Mouse (Mus musculus) limb, embryonic 13.5 days (tissue): ENCODE measurements at regions not wholly inside any gene's neighbourhood (a gene's known extent, or its start where the extent isn't known, plus 50 kb on each side); places are given as distances from the start of the nearest gene placed in this dataset.

Experiments used
- ATAC-seq: fragments of 200-750 bp; cut with Nextera tagmentation; 2 replicates; pipeline ENCODE4 v1.8.0; 2017; ENCODE audit warnings: low read depth, moderate number of reproducible peaks, moderate TSS enrichment; ENCODE audit not compliant: low FRiP score
- H3K27ac ChIP-seq: fragments of 300-500 bp; sonication (generic); 2 replicates; pipeline ENCODE4 v1.5.1; 2015; ENCODE audit warnings: inconsistent platforms, mild to moderate bottlenecking, moderate library complexity
- H3K27me3 ChIP-seq: fragments of 300-500 bp; sonication (generic); 2 replicates; pipeline ENCODE4 v1.6.1; 2015; ENCODE audit warnings: mild to moderate bottlenecking, inconsistent platforms
- H3K36me3 ChIP-seq: fragments of 300-500 bp; sonication (generic); 2 replicates; pipeline ENCODE4 v1.6.1; 2015; ENCODE audit warnings: inconsistent platforms, mild to moderate bottlenecking, moderate library complexity
- H3K4me1 ChIP-seq: fragments of 300-500 bp; sonication (generic); 2 replicates; pipeline ENCODE4 v1.6.1; 2015; ENCODE audit warnings: inconsistent platforms
- H3K4me2 ChIP-seq: fragments of 300-500 bp; sonication (generic); replicated peaks from 2 replicates; pipeline ENCODE4 v1.6.1; 2015; ENCODE audit warnings: inconsistent platforms, mild to moderate bottlenecking, moderate library complexity
- H3K4me3 ChIP-seq: fragments of 300-500 bp; sonication (generic); 2 replicates; pipeline ENCODE4 v1.5.1; 2015; ENCODE audit warnings: moderate library complexity, mild to moderate bottlenecking, inconsistent platforms
- H3K9ac ChIP-seq: fragments of 300-500 bp; sonication (generic); 2 replicates; pipeline ENCODE4 v1.6.1; 2015; ENCODE audit warnings: mild to moderate bottlenecking, inconsistent platforms
- H3K9me3 ChIP-seq: fragments of 300-500 bp; sonication (generic); 2 replicates; pipeline ENCODE4 v1.6.1; 2016; ENCODE audit warnings: inconsistent platforms
- WGBS: fragments of 180-500 bp; shearing (Covaris S2); methylation state at CpG from one replicate; pipeline ENCODE4 v1.1.7; 2015; 5-methylcytosine and 5-hydroxymethylcytosine counted together

GRCm38 (mm10) chr13:79057424-79057823 is 857.9 kb upstream of the Nr2f1 start:
- H3K9me3 ChIP-seq = no peaks in the 10 kb centered on the region
- no peak for ATAC-seq
- H3K4me3 ChIP-seq = no peak overlapping the region
- H3K4me1 ChIP-seq = no peaks in the 10 kb centered on the region
- H3K9ac ChIP-seq = no peak overlapping the region
- no peaks in the 10 kb centered on the region for H3K36me3 ChIP-seq
- no peak overlapping the region for H3K27ac ChIP-seq
- no peak overlapping the region for H3K4me2 ChIP-seq
- no peaks in the 10 kb centered on the region for H3K27me3 ChIP-seq
- 85% methylated on average over 1 of the region's 1 CpGs for WGBS

- Histone ChIP-seq H3K36me3 (no peaks in the 10 kb centered on the region), H3K27me3 (no peaks in the 10 kb centered on the region), H3K4me3 (no peak overlapping the region), H3K27ac (no peak overlapping the region), H3K9me3 (no peaks in the 10 kb centered on the region), H3K4me2 (no peak overlapping the region), H3K9ac (no peak overlapping the region), H3K4me1 (no peaks in the 10 kb centered on the region)
- ATAC-seq = no peak
Measured at GRCm38 (mm10) chr13:79054481-79054880, 854.9 kb upstream of the Nr2f1 start.

DNA sequence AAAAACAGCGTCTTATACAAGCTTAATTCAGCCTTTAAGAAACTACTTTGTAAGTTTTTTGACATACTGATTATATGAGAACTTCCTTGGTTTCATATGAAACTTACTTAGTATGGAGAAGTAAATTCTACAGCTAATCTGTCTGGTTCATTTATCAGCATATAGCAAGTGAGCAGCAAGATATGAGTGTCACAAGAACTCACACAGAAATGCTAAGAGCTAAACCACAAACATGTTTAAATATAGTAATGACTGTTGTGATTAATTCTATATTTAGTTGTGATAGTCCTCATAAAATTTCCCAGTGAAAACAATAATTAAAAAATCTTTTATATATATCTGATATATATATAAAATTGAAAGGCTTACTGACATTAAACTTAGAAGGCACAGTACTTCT is 853.9 kb upstream of the Nr2f1 start:
- no peak overlapping the region for H3K4me3 ChIP-seq
- no peaks in the 10 kb centered on the region for H3K4me1 ChIP-seq
- no peaks in the 10 kb centered on the region for H3K36me3 ChIP-seq
- 83% methylated on average over 1 of the region's 1 CpGs for whole genome bisulfite sequencing
- ATAC-seq = no peak
- H3K4me2 ChIP-seq = no peak overlapping the region
- no peak overlapping the region for H3K27ac ChIP-seq
- H3K9ac ChIP-seq = no peak overlapping the region
- H3K9me3 ChIP-seq = no peaks in the 10 kb centered on the region
- no peaks in the 10 kb centered on the region for H3K27me3 ChIP-seq

- Histone ChIP-seq H3K4me3 (no peak overlapping the region), H3K9ac (no peak overlapping the region), H3K4me1 (no peaks in the 10 kb centered on the region), H3K27ac (no peak overlapping the region), H3K4me2 (no peak overlapping the region), H3K36me3 (no peaks in the 10 kb centered on the region), H3K27me3 (no peaks in the 10 kb centered on the region), H3K9me3 (no peaks in the 10 kb centered on the region)
- WGBS = 80% methylated on average over 1 of the region's 1 CpGs
- ATAC-seq = no peak
Measured at GRCm38 (mm10) chr13:79047240-79047639, 847.7 kb upstream of the Nr2f1 start.

DNA sequence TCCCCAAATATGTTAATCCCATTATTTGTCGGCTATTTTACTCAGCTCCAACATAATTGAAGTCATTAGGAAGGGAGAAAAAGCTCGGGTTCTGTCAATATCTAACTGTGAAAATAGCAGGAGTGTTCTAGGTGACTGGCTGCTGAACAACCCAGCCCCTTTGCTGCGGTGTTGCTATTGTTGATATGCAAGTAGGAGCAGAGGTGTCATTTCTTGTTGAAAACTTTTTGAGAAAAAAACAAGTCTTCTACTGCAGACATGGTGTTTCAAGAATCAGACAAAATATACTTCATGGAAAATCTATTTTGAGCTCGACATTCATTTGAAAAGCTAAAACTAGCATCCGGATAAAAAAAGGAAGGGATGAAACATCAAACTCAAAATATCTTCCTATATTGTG is 845.1 kb upstream of the Nr2f1 start:
- no peak for ATAC-seq
- 69% methylated on average over 5 of the region's 5 CpGs for WGBS
- Histone ChIP-seq H3K9me3 (no peaks in the 10 kb centered on the region), H3K4me3 (no peak overlapping the region), H3K27ac (no peak overlapping the region), H3K4me1 (no peaks in the 10 kb centered on the region), H3K4me2 (no peak overlapping the region), H3K9ac (no peak overlapping the region), H3K36me3 (no peaks in the 10 kb centered on the region), H3K27me3 (no peaks in the 10 kb centered on the region)

DNA sequence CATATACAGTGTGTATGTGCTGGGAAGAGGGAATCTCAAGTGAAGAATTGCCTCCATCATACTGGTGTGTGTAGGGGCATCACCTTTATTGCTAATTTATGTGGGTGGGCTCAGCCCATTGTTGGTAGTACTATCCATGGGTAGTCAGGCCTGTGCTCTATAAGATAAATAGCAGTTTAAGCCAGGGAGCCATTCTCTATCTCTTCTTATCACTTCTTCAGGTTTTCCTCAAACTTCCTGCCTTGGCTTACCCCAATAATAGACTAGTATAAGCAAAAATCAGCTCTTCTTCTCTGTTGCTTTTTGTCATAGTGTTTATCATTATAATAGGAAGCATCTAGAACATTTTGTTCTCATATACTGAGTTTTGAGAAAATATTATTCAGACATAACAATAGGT is 838.3 kb upstream of the Nr2f1 start:
- Histone ChIP-seq H3K4me1 (no peaks in the 10 kb centered on the region), H3K27me3 (no peaks in the 10 kb centered on the region), H3K9me3 (no peaks in the 10 kb centered on the region), H3K4me3 (no peak overlapping the region), H3K9ac (no peak overlapping the region), H3K36me3 (no peaks in the 10 kb centered on the region), H3K27ac (no peak overlapping the region), H3K4me2 (no peak overlapping the region)
- ATAC-seq = no peak

DNA sequence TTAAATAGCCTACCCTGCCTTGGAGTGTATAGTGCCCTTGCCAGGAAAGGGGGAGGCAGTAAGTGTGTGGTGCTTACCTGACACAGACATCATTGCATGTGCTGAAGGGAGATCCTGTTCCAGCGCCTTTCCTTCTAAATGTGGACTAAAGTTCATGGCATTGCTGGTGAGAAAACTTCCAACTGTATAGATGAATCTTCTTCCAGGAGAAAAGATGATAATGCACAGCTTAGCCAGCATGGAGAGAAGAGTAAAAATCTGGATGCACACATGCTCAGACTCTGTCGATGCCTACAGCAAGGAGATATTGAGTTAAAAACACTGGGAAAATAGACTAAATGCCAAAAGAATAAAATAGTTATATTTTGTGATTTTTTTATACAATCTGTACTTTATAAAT is 835.7 kb upstream of the Nr2f1 start:
- H3K4me1 ChIP-seq = no peaks in the 10 kb centered on the region
- WGBS = 50% methylated on average over 2 of the region's 2 CpGs
- no peaks in the 10 kb centered on the region for H3K9me3 ChIP-seq
- no peak overlapping the region for H3K4me2 ChIP-seq
- H3K4me3 ChIP-seq = no peak overlapping the region
- H3K27ac ChIP-seq = no peak overlapping the region
- H3K9ac ChIP-seq = no peak overlapping the region
- no peak for ATAC-seq
- no peaks in the 10 kb centered on the region for H3K36me3 ChIP-seq
- H3K27me3 ChIP-seq = no peaks in the 10 kb centered on the region

DNA sequence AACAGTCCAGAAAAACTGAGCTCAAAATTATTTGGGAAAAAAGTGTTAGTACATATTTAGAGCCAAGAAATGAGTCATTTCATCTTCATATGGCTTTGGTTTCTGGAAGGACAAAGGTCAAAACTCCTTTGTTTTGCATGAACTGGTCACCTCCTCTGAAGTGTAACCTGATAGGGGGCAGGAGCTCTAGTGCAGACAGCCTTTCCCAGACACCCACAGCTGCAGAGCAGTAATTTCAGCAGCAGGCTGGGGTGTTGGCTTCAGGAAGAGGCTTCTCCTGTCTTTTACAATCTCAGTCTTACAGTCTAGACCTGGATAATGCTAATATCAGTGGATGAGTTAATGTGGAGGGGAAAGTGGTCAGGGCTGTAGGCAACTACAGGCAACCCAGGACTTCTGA is 830.4 kb upstream of the Nr2f1 start:
- Histone ChIP-seq H3K4me2 (no peak overlapping the region), H3K4me3 (no peak overlapping the region), H3K9me3 (no peaks in the 10 kb centered on the region), H3K27ac (no peak overlapping the region), H3K9ac (no peak overlapping the region), H3K27me3 (no peaks in the 10 kb centered on the region), H3K36me3 (no peaks in the 10 kb centered on the region), H3K4me1 (peaks cover 4% of the 10 kb centered on the region; the same call in 1 of the 2 replicates)
- ATAC-seq = peak; percentile 19; the same call in 1 of the 2 replicates

GRCm38 (mm10) chr13:79027877-79028760 is 828.6 kb upstream of the Nr2f1 start:
- Histone ChIP-seq H3K9me3 (no peaks in the 10 kb centered on the region), H3K27me3 (no peaks in the 10 kb centered on the region), H3K4me3 (no peak overlapping the region), H3K4me2 (no peak overlapping the region), H3K27ac (no peak overlapping the region), H3K9ac (no peak overlapping the region), H3K4me1 (peaks cover 4% of the 10 kb centered on the region; the same call in 1 of the 2 replicates), H3K36me3 (no peaks in the 10 kb centered on the region)
- WGBS = 50% methylated on average over 4 of the region's 4 CpGs
- ATAC-seq = no peak

GRCm38 (mm10) chr13:79025645-79026044 is 826.1 kb upstream of the Nr2f1 start:
- H3K4me2 ChIP-seq = no peak overlapping the region

DNA sequence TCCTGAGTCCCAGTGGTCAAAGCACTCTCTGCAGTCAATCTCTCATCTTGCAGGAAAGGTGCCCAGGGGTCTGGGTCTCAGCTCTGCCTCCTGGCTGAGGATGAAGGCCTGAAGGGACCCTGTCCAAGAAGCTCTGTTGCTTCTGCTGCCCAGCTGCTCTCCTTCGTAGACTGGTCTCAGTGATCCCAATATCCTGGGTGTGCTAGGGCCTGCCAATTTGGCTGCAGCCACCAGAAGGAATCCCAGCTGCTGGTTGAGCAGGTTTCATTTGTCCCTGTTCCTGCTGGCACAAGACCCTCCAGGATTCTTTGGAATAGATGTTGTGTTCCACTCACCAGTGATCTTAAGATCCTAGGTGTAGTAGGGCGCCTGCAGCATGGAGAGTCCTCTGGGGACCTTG is 818.5 kb upstream of the Nr2f1 start:
- no peaks in the 10 kb centered on the region for H3K27me3 ChIP-seq

More at GRCm38 (mm10) chr13:79025645-79026044, 826.1 kb upstream of the Nr2f1 start:
- ATAC-seq = no peak
- Histone ChIP-seq H3K9ac (no peak overlapping the region), H3K4me3 (no peak overlapping the region), H3K27me3 (no peaks in the 10 kb centered on the region), H3K36me3 (no peaks in the 10 kb centered on the region), H3K4me1 (peaks cover 4% of the 10 kb centered on the region; the same call in 1 of the 2 replicates), H3K27ac (no peak overlapping the region), H3K9me3 (no peaks in the 10 kb centered on the region)
- WGBS = 75% methylated on average over 1 of the region's 1 CpGs

GRCm38 (mm10) chr13:79003313-79003712 is 803.8 kb upstream of the Nr2f1 start:
- Histone ChIP-seq H3K36me3 (no peaks in the 10 kb centered on the region), H3K4me3 (no peak overlapping the region), H3K4me1 (no peaks in the 10 kb centered on the region), H3K4me2 (no peak overlapping the region), H3K9me3 (no peaks in the 10 kb centered on the region), H3K9ac (no peak overlapping the region), H3K27me3 (no peaks in the 10 kb centered on the region), H3K27ac (no peak overlapping the region)
- no peak for ATAC-seq
- 81% methylated on average over 1 of the region's 1 CpGs for whole genome bisulfite sequencing

More for the DNA sequence above, 818.5 kb upstream of the Nr2f1 start:
- no peaks in the 10 kb centered on the region for H3K4me1 ChIP-seq
- H3K27ac ChIP-seq = no peak overlapping the region
- H3K4me2 ChIP-seq = no peak overlapping the region
- H3K9me3 ChIP-seq = no peaks in the 10 kb centered on the region
- no peak for ATAC-seq
- 83% methylated on average over 2 of the region's 2 CpGs for WGBS
- H3K9ac ChIP-seq = no peak overlapping the region
- H3K36me3 ChIP-seq = no peaks in the 10 kb centered on the region
- no peak overlapping the region for H3K4me3 ChIP-seq

- no peak overlapping the region for H3K4me3 ChIP-seq
- H3K9me3 ChIP-seq = no peaks in the 10 kb centered on the region
- no peaks in the 10 kb centered on the region for H3K36me3 ChIP-seq
- 38% methylated on average over 2 of the region's 2 CpGs for WGBS
- no peaks in the 10 kb centered on the region for H3K27me3 ChIP-seq
- H3K9ac ChIP-seq = no peak overlapping the region
- no peak for ATAC-seq
- H3K4me1 ChIP-seq = no peaks in the 10 kb centered on the region
- no peak overlapping the region for H3K27ac ChIP-seq
- no peak overlapping the region for H3K4me2 ChIP-seq
Measured at GRCm38 (mm10) chr13:78998855-78999254, 799.3 kb upstream of the Nr2f1 start.
